Mouse (Mus musculus) CH12.LX (cell line): ENCODE results near the gene Ppara. TPM values are rescaled to one million over a fixed set of nuclear protein-coding genes. Genes with fewer than 3 reads are reported as not detected.

ENCODE experiments used
- DNase-seq: peaks from one replicate; pipeline ENCODE4 v3.0.0-alpha.2; 2013; ENCODE audit errors: extremely low read depth
- H3K27ac ChIP-seq: 2 replicates; pipeline ENCODE4 v1.5.1; 2012; ENCODE audit warnings: low read depth, mild to moderate bottlenecking, control low read depth, moderate library complexity; ENCODE audit not compliant: insufficient read depth
- H3K27me3 ChIP-seq: replicated peaks from 2 replicates; pipeline ENCODE3; 2012; ENCODE audit warnings: inconsistent platforms
- H3K36me3 ChIP-seq, 2 experiments: replicated peaks in 1 of 2; 2 replicates each; pipeline versions ENCODE3 to v1.6.1; 2012; ENCODE audit warnings: inconsistent platforms in 1 of 2, low read length in 1 of 2, mild to moderate bottlenecking in 1 of 2, mixed read lengths in 1 of 2, moderate library complexity in 1 of 2; ENCODE audit not compliant: control insufficient read depth in 1 of 2, insufficient read depth in 1 of 2
- H3K4me1 ChIP-seq, 2 experiments: 2 replicates each; pipeline ENCODE4 v1.6.1; 2012; ENCODE audit warnings: inconsistent platforms in 1 of 2, moderate library complexity in 1 of 2; ENCODE audit not compliant: insufficient read depth in 2 of 2, control insufficient read depth in 1 of 2
- H3K4me2 ChIP-seq: 2 replicates; pipeline ENCODE4 v1.6.1; 2012; ENCODE audit warnings: low read depth, mild to moderate bottlenecking, control low read depth; ENCODE audit not compliant: poor library complexity, insufficient read depth, severe bottlenecking
- H3K4me3 ChIP-seq, 3 experiments: fragments of 150-350 bp in 1 of 3; sonication (generic) in 1 of 3; replicated peaks in 1 of 3; 2 replicates each; pipeline versions ENCODE3 to v1.5.1; 2011 to 2012; ENCODE audit warnings: low read depth in 2 of 3, low read length in 2 of 3, mild to moderate bottlenecking in 2 of 3, moderate library complexity in 2 of 3, control low read depth in 1 of 3, improper control_type of control experiment in 1 of 3, inconsistent platforms in 1 of 3, mixed read lengths in 1 of 3; ENCODE audit not compliant: poor library complexity in 1 of 3
- H3K79me2 ChIP-seq: replicated peaks from 2 replicates; pipeline ENCODE4 v1.6.1; 2012; ENCODE audit warnings: mild to moderate bottlenecking, moderate library complexity; ENCODE audit not compliant: control insufficient read depth, poor library complexity, insufficient read depth, severe bottlenecking; ENCODE audit errors: extremely low read depth
- H3K9ac ChIP-seq: 2 replicates; pipeline ENCODE4 v1.6.1; 2012; ENCODE audit warnings: low read depth, mild to moderate bottlenecking, control low read depth, moderate library complexity; ENCODE audit not compliant: insufficient read depth
- H3K9me3 ChIP-seq: replicated peaks from 2 replicates; pipeline ENCODE3; 2012; ENCODE audit warnings: low read length, inconsistent platforms, mixed read lengths
- CTCF ChIP-seq, 2 experiments: IDR thresholded peaks in 1 of 2; conservative IDR thresholded peaks in 1 of 2; 2 replicates each; pipeline ENCODE4 v1.5.1; 2011 to 2012; ENCODE audit warnings: low read depth in 2 of 2, low read length in 2 of 2, improper control_type of control experiment in 1 of 2, inconsistent platforms in 1 of 2, mild to moderate bottlenecking in 1 of 2, moderate library complexity in 1 of 2
- EP300 ChIP-seq: IDR thresholded peaks from 2 replicates; pipeline ENCODE4 v1.6.1; 2011; ENCODE audit warnings: low read length, improper control_type of control experiment
- ETS1 ChIP-seq: conservative IDR thresholded peaks from 2 replicates; pipeline ENCODE4 v1.6.1; 2012; ENCODE audit warnings: low read depth, mild to moderate bottlenecking, inconsistent platforms, low read length, improper control_type of control experiment, moderate library complexity
- HCFC1 ChIP-seq: IDR thresholded peaks from 2 replicates; pipeline ENCODE4 v1.6.1; 2012; ENCODE audit warnings: low read depth, mild to moderate bottlenecking, inconsistent platforms, low read length, improper control_type of control experiment
- MAFK ChIP-seq: IDR thresholded peaks from 2 replicates; pipeline ENCODE4 v1.6.1; 2011; ENCODE audit warnings: low read length, improper control_type of control experiment; ENCODE audit not compliant: insufficient replicate concordance
- MAX ChIP-seq: IDR thresholded peaks from 2 replicates; pipeline ENCODE4 v1.6.1; 2011; ENCODE audit warnings: low read length, improper control_type of control experiment
- MAZ ChIP-seq: IDR thresholded peaks from 2 replicates; pipeline ENCODE4 v1.6.1; 2012; ENCODE audit warnings: low read depth, mild to moderate bottlenecking, inconsistent platforms, low read length, improper control_type of control experiment, moderate library complexity
- MEF2A ChIP-seq: IDR thresholded peaks from 2 replicates; pipeline ENCODE4 v1.6.1; 2014; ENCODE audit warnings: low read depth, mild to moderate bottlenecking, inconsistent platforms, low read length, improper control_type of control experiment, borderline replicate concordance
- NELFE ChIP-seq: IDR thresholded peaks from 2 replicates; pipeline ENCODE4 v1.6.1; 2011; ENCODE audit warnings: low read depth, low read length, improper control_type of control experiment
- NRF1 ChIP-seq: IDR thresholded peaks from 2 replicates; pipeline ENCODE4 v1.6.1; 2014; ENCODE audit warnings: low read depth, mild to moderate bottlenecking, inconsistent platforms, low read length, improper control_type of control experiment, moderate library complexity
- POLR2A ChIP-seq: IDR thresholded peaks from 2 replicates; pipeline ENCODE4 v1.6.1; 2011; ENCODE audit warnings: low read depth, mild to moderate bottlenecking, improper control_type of control experiment, low read length
- RCOR1 ChIP-seq: conservative IDR thresholded peaks from 2 replicates; pipeline ENCODE4 v1.6.1; 2012; ENCODE audit warnings: low read depth, mild to moderate bottlenecking, inconsistent platforms, low read length, improper control_type of control experiment
- SIN3A ChIP-seq: IDR thresholded peaks from 2 replicates; pipeline ENCODE4 v1.6.1; 2012; ENCODE audit warnings: low read length, improper control_type of control experiment, inconsistent platforms
- TCF12 ChIP-seq: IDR thresholded peaks from 2 replicates; pipeline ENCODE4 v1.6.1; 2014; ENCODE audit warnings: low read depth, mild to moderate bottlenecking, inconsistent platforms, low read length, improper control_type of control experiment
- USF2 ChIP-seq: conservative IDR thresholded peaks from 2 replicates; pipeline ENCODE4 v1.6.1; 2011; ENCODE audit warnings: low read depth, low read length, improper control_type of control experiment
- dilution Hi-C: fragments of 300-500 bp; cut with MboI; formaldehyde crosslinking; loops from 2 replicates; pipeline ENCODE4 v1.14.3; 2020; ENCODE audit warnings: low sequenced_read_pairs; ENCODE audit not compliant: extremely low pct_unique_long_range_greater_than_20kb, extremely low pct_ligation_motif_present
- in situ Hi-C: fragments of 300-500 bp; cut with MboI; formaldehyde crosslinking; loops from 3 replicates; pipeline ENCODE4 v1.14.3; 2019; ENCODE audit warnings: low sequenced_read_pairs, low pct_ligation_motif_present, low pct_unique_long_range_greater_than_20kb, mixed read lengths
- polyA plus RNA-seq: library from polyadenylated mRNA; unstranded; fragments of >175 nt; gene quantifications from 2 replicates; pipeline ENCODE4 v1.2.1, GENCODE M21; 2012; ENCODE audit warnings: low read depth; ENCODE audit not compliant: insufficient read length
- total RNA-seq, 2 experiments: library from RNA; depleted of rRNA; stranded (reverse); fragments of 300-350 nt in 1 of 2; fragments of >200 nt in 1 of 2; gene quantifications; 2 replicates each; pipeline ENCODE4 v1.2.3; 2012 to 2014

Gene Ppara
- total and polyA plus RNA-seq, 3 experiments = not detected

DNA sequence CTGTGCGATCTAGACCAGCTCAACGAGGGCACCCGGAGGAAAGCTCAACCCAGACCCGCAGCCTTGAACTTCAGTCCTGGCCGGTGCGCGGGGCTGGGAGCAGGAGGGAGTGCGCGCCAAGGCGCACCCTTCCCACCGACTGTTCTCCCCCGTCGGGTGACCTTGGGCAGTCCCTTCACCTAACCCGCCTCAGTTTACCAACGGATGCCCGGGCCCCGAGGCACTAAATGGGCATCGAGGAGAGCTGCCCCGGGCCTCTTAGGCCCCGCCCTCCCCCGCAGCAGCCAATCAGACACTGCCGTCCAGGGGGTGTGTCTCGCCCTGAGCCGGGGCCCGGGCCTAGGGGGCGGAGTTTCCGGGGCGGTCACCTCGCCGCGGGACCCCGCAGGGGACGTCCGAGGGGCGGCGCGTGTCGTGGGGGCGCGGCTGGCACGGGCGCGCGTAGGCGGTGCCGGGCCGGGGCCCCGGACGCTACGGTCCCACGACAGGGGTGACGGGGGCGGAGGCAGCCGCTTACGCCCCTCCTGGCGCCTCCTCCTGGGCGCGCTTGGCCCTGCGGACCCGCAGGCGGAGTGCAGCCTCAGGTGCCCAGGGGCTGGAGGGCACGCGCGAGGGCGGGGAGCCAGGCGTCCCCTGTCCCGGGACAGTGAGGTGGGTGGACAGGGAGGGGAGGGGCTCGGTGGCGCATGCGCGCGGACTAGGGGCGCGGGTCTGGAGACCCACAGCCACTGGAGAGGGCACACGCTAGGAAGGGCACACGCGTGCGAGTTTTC, 466 bp downstream of the Ppara start:
- H3K27ac ChIP-seq = no peak overlapping the region
- no peaks in the 10 kb centered on the region for H3K36me3 ChIP-seq
- H3K9me3 ChIP-seq = no peaks in the 10 kb centered on the region
- peaks cover 8% of the 10 kb centered on the region in 2 experiments; a peak in 2 of 4 replicates for H3K4me1 ChIP-seq
- H3K27me3 ChIP-seq = peaks cover 83% of the 10 kb centered on the region
- in situ Hi-C loops (loop anchor here (25.0 kb wide), 1 partner anchor 302 kb away; the partner anchor contains the start of gene Celsr1), dilution Hi-C loops (no loop called here)
- peak overlapping the region; percentile 62 for H3K4me2 ChIP-seq
- H3K9ac ChIP-seq = no peak overlapping the region
- DNase-seq = peak; percentile 58
- 0 out of 2 replicates have a peak, but pooled peaks have one; percentile 39 for TF ChIP-seq SIN3A
- peak; percentile 80 for TF ChIP-seq NRF1
- TF ChIP-seq HCFC1 = no peak
- H3K79me2 ChIP-seq = no peaks in the 10 kb centered on the region
- peak overlapping the region in 2 of 3 experiments; percentile 44 to 81 for H3K4me3 ChIP-seq

DNA sequence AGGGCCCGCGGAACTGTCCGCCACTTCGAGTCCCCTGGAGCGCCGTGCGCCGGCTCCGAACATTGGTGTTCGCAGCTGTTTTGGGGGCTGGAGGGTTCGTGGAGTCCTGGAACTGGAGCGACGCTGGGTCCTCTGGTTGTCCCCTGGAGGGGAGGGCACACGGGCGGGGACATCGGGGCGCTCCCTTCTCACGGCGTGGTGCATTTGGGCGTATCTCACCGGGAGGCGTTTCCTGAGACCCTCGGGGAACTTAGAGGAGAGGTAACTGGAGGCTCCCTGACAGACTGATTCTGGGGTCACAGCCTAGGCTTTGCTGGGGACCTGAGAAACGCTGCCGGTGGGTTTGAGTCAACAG, 1.0 kb downstream of the Ppara start:
- Histone ChIP-seq H3K9me3 (no peaks in the 10 kb centered on the region), H3K79me2 (no peaks in the 10 kb centered on the region), H3K4me2 (peak overlapping the region; percentile 62), H3K27me3 (peaks cover 87% of the 10 kb centered on the region), H3K4me3 (peak overlapping the region in 2 of 3 experiments; percentile 44 to 81), H3K9ac (no peak overlapping the region), H3K4me1 (peaks cover 8% of the 10 kb centered on the region in 2 experiments; a peak in 2 of 4 replicates), H3K27ac (no peak overlapping the region), H3K36me3 (no peaks in the 10 kb centered on the region)
- in situ Hi-C loops = loop anchor here (25.0 kb wide), 1 partner anchor 301 kb away; the partner anchor contains the start of gene Celsr1
- TF ChIP-seq NELFE = no peak
- TF ChIP-seq POLR2A = no peak
- TF ChIP-seq USF2 = no peak
- no peak for TF ChIP-seq MAFK
- no peak for TF ChIP-seq TCF12
- TF ChIP-seq MAX = no peak
- no peak for TF ChIP-seq SIN3A
- TF ChIP-seq MAZ = no peak
- no peak for TF ChIP-seq ETS1
- TF ChIP-seq RCOR1 = no peak
- no peak for TF ChIP-seq MEF2A
- TF ChIP-seq EP300 = no peak
- no peak for TF ChIP-seq CTCF (conservative IDR thresholded peaks at IDR 0.05 in 1 of 2, IDR thresholded peaks at IDR 0.05 in 1 of 2; ENCODE audit: low read depth in 2 of 2, low read length in 2 of 2)
- dilution Hi-C loops = no loop called here
- no peak for DNase-seq
